Mouse (Mus musculus) heart, adult 2 months (tissue): ENCODE measurements around the gene Fam120a.

Experiments
- CTCF ChIP-seq: fragments of 200-600 bp; IDR thresholded peaks from 2 replicates; pipeline ENCODE4 v1.8.1; 2022; ENCODE audit warnings: antibody characterized with exemption, mild to moderate bottlenecking, moderate library complexity
- EP300 ChIP-seq: fragments of 200-500 bp; IDR thresholded peaks from 2 replicates; pipeline ENCODE4 v1.6.1; 2011; ENCODE audit warnings: low read depth, low read length, control low read depth; ENCODE audit not compliant: insufficient read depth
- POLR2A ChIP-seq: fragments of 200-500 bp; IDR thresholded peaks from 2 replicates; pipeline ENCODE4 v1.6.1; 2011; ENCODE audit warnings: mild to moderate bottlenecking, low read depth, low read length, control low read depth; ENCODE audit not compliant: insufficient read depth

DNA sequence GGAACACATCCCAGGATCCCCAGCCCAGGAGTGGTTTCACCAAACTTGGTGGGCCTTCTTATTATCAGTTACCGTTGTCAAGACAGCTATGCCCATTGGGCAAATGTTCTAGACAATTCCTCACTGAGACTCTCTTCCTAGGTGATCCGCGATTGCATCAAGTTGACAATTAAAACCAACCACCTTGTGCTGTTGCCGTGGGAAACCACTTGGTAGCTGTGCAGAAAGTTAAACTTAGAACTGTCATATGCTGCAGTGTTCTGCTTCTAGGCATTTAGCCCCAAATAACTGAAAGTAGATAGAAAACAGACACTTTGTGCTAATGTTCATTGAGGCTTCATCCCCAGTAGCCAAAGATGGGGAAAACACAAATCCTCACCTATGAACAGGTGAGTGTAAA is 28.9 kb upstream of the Fam120a start:
- TF ChIP-seq CTCF, result no peak
- TF ChIP-seq POLR2A, result no peak
- no peak for TF ChIP-seq EP300
